Mouse (Mus musculus) spleen, postnatal 0 days (tissue): ENCODE results near the gene Olfr430. TPM values are rescaled to one million over a fixed set of nuclear protein-coding genes. Genes with fewer than 3 reads are reported as not detected.

Experiments used
- polyA plus RNA-seq: library from polyadenylated mRNA; unstranded; fragments of >200 nt; fragmentation: Nextera tagmentation; extraction: Ambion mirVana; gene quantifications from 2 replicates; pipeline ENCODE4 v1.2.1, GENCODE M21; 2015

Olfr430 gene
- polyA plus RNA-seq, result not detected in 2 replicates

GRCm38 (mm10) chr1:174066305-174066704 is at the start of gene Olfr430:
TSS of gene Olfr430 (plus strand) at chr1:174066605.

GRCm38 (mm10) chr1:174031698-174032097 is 34.7 kb upstream of the Olfr430 start, which contains the start of gene Ifi205:
TSS of gene Ifi205 (minus strand) at chr1:174031810.

GRCm38 (mm10) chr1:174040523-174041177 is 25.8 kb upstream of the Olfr430 start, which contains the start of gene Olfr433:
TSS of gene Olfr433 (plus strand) at chr1:174040705.

GRCm38 (mm10) chr1:174048893-174049292 is 17.5 kb upstream of the Olfr430 start, which contains the start of gene Olfr432:
TSS of gene Olfr432 (plus strand) at chr1:174049205.

GRCm38 (mm10) chr1:174084031-174084430 is 17.6 kb downstream of the Olfr430 start, which contains the start of gene Olfr429:
TSS of gene Olfr429 (plus strand) at chr1:174084331.

GRCm38 (mm10) chr1:174096591-174096990 is 30.2 kb downstream of the Olfr430 start, which contains the start of gene Olfr427:
TSS of gene Olfr427 (plus strand) at chr1:174096891.

GRCm38 (mm10) chr1:174121062-174121461 is 54.7 kb downstream of the Olfr430 start, which contains the start of gene Olfr231:
TSS of gene Olfr231 (minus strand) at chr1:174121162.

Other genes with a start within 250 kb of the Olfr430 start
- 3.1 and 5.0 TPM in 2 replicates for gene Ifi211, start 153.6 kb upstream of the Olfr430 start, polyA plus RNA-seq
- 14.2 and 25.4 TPM in 2 replicates for gene Mndal, start 124.1 kb upstream of the Olfr430 start, polyA plus RNA-seq
- gene Ifi203, start 123.9 kb upstream of the Olfr430 start, polyA plus RNA-seq, result 9.3 and 17.2 TPM in 2 replicates
- gene Ifi202b, start 83.9 kb upstream of the Olfr430 start, polyA plus RNA-seq, result not detected in 2 replicates
- 2.0 and 5.2 TPM in 2 replicates for gene Ifi205, start 34.8 kb upstream of the Olfr430 start, polyA plus RNA-seq
- 0.24 and 0.26 TPM in 2 replicates for gene Olfr433, start 25.9 kb upstream of the Olfr430 start, polyA plus RNA-seq
- not detected in 2 replicates for gene Olfr432, start 17.4 kb upstream of the Olfr430 start, polyA plus RNA-seq
- not detected in 2 replicates for gene Olfr429, start 17.7 kb downstream of the Olfr430 start, polyA plus RNA-seq
- gene Olfr427, start 30.3 kb downstream of the Olfr430 start, polyA plus RNA-seq, result not detected in 2 replicates
- gene Olfr231, start 54.6 kb downstream of the Olfr430 start, polyA plus RNA-seq, result not detected in 2 replicates
- gene Olfr424, start 64.9 kb downstream of the Olfr430 start, polyA plus RNA-seq, result 0.08 TPM in 1 of 2 replicates, not detected in the other
- gene Olfr420, start 89.0 kb downstream of the Olfr430 start, polyA plus RNA-seq, result 0.24 and 0.75 TPM in 2 replicates
- 20.5 and 22.8 TPM in 2 replicates for gene Spta1, start 106.2 kb downstream of the Olfr430 start, polyA plus RNA-seq
- 0.25 and 0.30 TPM in 2 replicates for gene Olfr419, start 185.5 kb downstream of the Olfr430 start, polyA plus RNA-seq